Mouse (Mus musculus) kidney, embryonic 16.5 days (tissue): ENCODE data around the gene Slc41a3. TPM values are rescaled to one million over a fixed set of nuclear protein-coding genes. Genes with fewer than 3 reads are reported as not detected.

ENCODE experiments used
- ATAC-seq: fragments of 200-750 bp; cut with Nextera tagmentation; 2 replicates; pipeline ENCODE4 v1.8.0; 2017; ENCODE audit warnings: moderate TSS enrichment; ENCODE audit not compliant: low FRiP score, low TSS enrichment
- H3K27ac ChIP-seq: fragments of 300-500 bp; sonication (generic); 2 replicates; pipeline ENCODE4 v1.5.1; 2014; ENCODE audit warnings: low read length
- H3K27me3 ChIP-seq: fragments of 300-500 bp; sonication (generic); 2 replicates; pipeline ENCODE4 v1.6.1; 2014; ENCODE audit warnings: low read length, control low read depth, mixed read lengths; ENCODE audit not compliant: insufficient read depth
- H3K36me3 ChIP-seq: fragments of 300-500 bp; sonication (generic); 2 replicates; pipeline ENCODE4 v1.6.1; 2014; ENCODE audit warnings: low read length, control low read depth, mixed read lengths; ENCODE audit not compliant: insufficient read depth
- H3K4me1 ChIP-seq: fragments of 300-500 bp; sonication (generic); 2 replicates; pipeline ENCODE4 v1.6.1; 2014; ENCODE audit warnings: low read length, control low read depth, mixed read lengths; ENCODE audit not compliant: insufficient read depth
- H3K4me2 ChIP-seq: fragments of 300-500 bp; sonication (generic); replicated peaks from 2 replicates; pipeline ENCODE4 v1.6.1; 2014; ENCODE audit warnings: low read depth, low read length
- H3K4me3 ChIP-seq: fragments of 300-500 bp; sonication (generic); 2 replicates; pipeline ENCODE4 v1.5.1; 2014; ENCODE audit warnings: mild to moderate bottlenecking, low read length
- H3K9ac ChIP-seq: fragments of 300-500 bp; sonication (generic); replicated peaks from 2 replicates; pipeline ENCODE4 v1.6.1; 2014; ENCODE audit warnings: low read length
- H3K9me3 ChIP-seq: fragments of 300-500 bp; sonication (generic); 2 replicates; pipeline ENCODE4 v1.6.1; 2016; ENCODE audit warnings: low read length, control low read depth
- WGBS: fragments of 180-500 bp; shearing (Covaris S2); extraction: QIAGEN DNeasy Blood & Tissue Kit; methylation state at CpG from one replicate; pipeline ENCODE4 v1.1.7; 2014; 5-methylcytosine and 5-hydroxymethylcytosine counted together
- polyA plus RNA-seq: library from polyadenylated mRNA; unstranded; fragments of >200 nt; fragmentation: Nextera tagmentation; extraction: Ambion mirVana; gene quantifications from 2 replicates; pipeline ENCODE4 v1.2.1, GENCODE M21; 2015

Slc41a3 gene
- polyA plus RNA-seq: 6.7 and 7.2 TPM in 2 replicates

- H3K4me1 ChIP-seq: peaks cover 14% of the 10 kb centered on the region
- peak within 1 kb of the TSS; percentile 78 for H3K9ac ChIP-seq
- H3K27ac ChIP-seq: peak within 1 kb of the TSS; percentile 70; the same call in 1 of the 2 replicates
- H3K4me3 ChIP-seq: peak within 1 kb of the TSS; percentile 66
- peak; percentile 96 for ATAC-seq
- peak within 1 kb of the TSS; percentile 83 for H3K4me2 ChIP-seq
- no peaks in the 10 kb centered on the region for H3K27me3 ChIP-seq
- WGBS: 1% methylated on average over 49 of the region's 49 CpGs
- no peaks in the 10 kb centered on the region for H3K36me3 ChIP-seq
- H3K9me3 ChIP-seq: no peaks in the 10 kb centered on the region
Measured at GRCm38 (mm10) chr6:90604533-90605297, at the start of gene Slc41a3. Gene Slc41a3 (plus strand): TSS chr6:90604725.

- Histone ChIP-seq H3K4me3 (no peak overlapping the region), H3K27me3 (no peaks in the 10 kb centered on the region), H3K27ac (no peak overlapping the region), H3K36me3 (no peaks in the 10 kb centered on the region), H3K9ac (no peak overlapping the region), H3K9me3 (no peaks in the 10 kb centered on the region), H3K4me2 (no peak overlapping the region), H3K4me1 (no peaks in the 10 kb centered on the region)
- ATAC-seq: no peak
- 44% methylated on average over 2 of the region's 2 CpGs for WGBS
Measured at GRCm38 (mm10) chr6:90556534-90557058, 47.9 kb upstream of the Slc41a3 start.

- 90% methylated on average over 7 of the region's 7 CpGs for WGBS
- no peak for ATAC-seq
- H3K27ac ChIP-seq: no peak overlapping the region
Measured at GRCm38 (mm10) chr6:90557077-90557476, 47.4 kb upstream of the Slc41a3 start.

DNA sequence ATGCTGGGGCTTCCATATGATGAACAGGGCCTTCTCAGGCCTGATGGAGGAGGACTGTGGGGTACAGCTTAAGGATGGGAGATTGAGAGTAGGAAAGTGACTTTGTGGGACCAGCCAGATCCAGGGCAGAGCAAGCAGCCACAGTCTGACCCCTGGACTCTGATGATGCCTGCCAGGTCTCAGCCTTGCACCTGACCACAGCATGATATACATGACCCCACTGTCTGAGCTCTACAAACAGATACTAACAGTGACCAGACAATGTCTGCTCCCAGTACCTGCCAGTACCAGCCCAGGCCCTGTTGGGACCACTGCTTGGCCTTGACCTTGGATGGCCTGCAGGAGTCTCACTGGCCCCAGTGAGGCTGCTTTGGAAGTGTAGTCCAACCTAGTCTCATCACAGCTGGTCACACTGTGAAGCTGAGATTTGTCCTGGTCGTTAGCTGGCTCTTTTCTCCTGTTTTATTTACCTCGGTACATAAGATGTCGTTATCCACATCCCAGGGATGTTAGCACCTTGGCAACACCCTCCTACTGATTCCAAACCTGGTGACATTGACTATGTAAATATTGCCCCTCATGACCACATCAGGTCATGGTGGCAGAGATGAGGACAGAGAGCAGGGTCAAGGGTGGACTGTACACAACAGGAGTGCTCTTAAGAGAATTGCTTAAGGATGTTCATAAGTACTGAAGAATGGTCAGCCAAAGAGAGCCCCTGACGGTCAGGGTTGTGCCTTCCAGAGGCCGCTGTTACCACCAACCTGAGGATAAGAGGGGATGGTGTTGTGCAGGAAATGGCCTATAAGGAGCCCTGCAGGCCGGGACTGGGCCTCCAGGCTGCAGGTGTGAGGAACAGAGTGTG is 46.5 kb upstream of the Slc41a3 start:
- H3K4me1 ChIP-seq: no peaks in the 10 kb centered on the region
- ATAC-seq: no peak
- H3K4me2 ChIP-seq: no peak overlapping the region
- no peaks in the 10 kb centered on the region for H3K9me3 ChIP-seq
- no peak overlapping the region for H3K27ac ChIP-seq
- no peaks in the 10 kb centered on the region for H3K36me3 ChIP-seq
- 82% methylated on average over 6 of the region's 6 CpGs for WGBS
- no peak overlapping the region for H3K4me3 ChIP-seq
- no peak overlapping the region for H3K9ac ChIP-seq
- H3K27me3 ChIP-seq: no peaks in the 10 kb centered on the region

More at GRCm38 (mm10) chr6:90557077-90557476, 47.4 kb upstream of the Slc41a3 start:
- no peak overlapping the region for H3K4me2 ChIP-seq
- H3K9me3 ChIP-seq: no peaks in the 10 kb centered on the region
- H3K27me3 ChIP-seq: no peaks in the 10 kb centered on the region
- H3K4me1 ChIP-seq: no peaks in the 10 kb centered on the region
- H3K4me3 ChIP-seq: no peak overlapping the region
- H3K36me3 ChIP-seq: no peaks in the 10 kb centered on the region
- H3K9ac ChIP-seq: no peak overlapping the region

GRCm38 (mm10) chr6:90560390-90561058 is 44.0 kb upstream of the Slc41a3 start:
- Histone ChIP-seq H3K27me3 (no peaks in the 10 kb centered on the region), H3K9ac (no peak overlapping the region), H3K9me3 (no peaks in the 10 kb centered on the region), H3K4me1 (no peaks in the 10 kb centered on the region), H3K4me3 (no peak overlapping the region), H3K36me3 (no peaks in the 10 kb centered on the region), H3K27ac (no peak overlapping the region), H3K4me2 (no peak overlapping the region)
- no peak for ATAC-seq
- 73% methylated on average over 3 of the region's 3 CpGs for WGBS

GRCm38 (mm10) chr6:90561234-90561781 is 43.2 kb upstream of the Slc41a3 start:
- H3K4me2 ChIP-seq: no peak overlapping the region
- 33% methylated on average over 2 of the region's 2 CpGs for WGBS
- ATAC-seq: 0 out of 2 replicates have a peak, but pooled peaks have one; percentile 22

DNA sequence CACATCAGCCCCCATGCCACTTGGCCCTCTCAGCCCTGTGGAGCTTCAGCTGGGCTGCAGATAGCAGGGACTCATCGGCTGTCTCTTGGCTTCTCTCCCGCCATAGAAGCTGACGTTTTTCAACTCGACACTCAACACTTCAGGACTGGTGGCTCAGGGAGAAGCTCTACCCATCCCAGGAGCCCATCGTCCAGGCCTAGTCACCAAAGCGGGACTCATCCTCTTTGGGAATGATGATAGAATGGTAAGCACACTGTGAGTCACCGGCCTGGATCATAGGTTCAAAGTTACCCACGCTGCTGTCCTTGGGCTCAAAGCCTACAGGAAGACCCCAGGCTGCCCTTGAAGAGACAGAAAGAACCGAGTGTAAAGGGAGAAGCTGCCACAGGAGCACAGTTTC is 40.3 kb upstream of the Slc41a3 start:
- WGBS: 79% methylated on average over 9 of the region's 9 CpGs
- H3K36me3 ChIP-seq: no peaks in the 10 kb centered on the region

More at GRCm38 (mm10) chr6:90561234-90561781, 43.2 kb upstream of the Slc41a3 start:
- Histone ChIP-seq H3K27ac (no peak overlapping the region), H3K27me3 (no peaks in the 10 kb centered on the region), H3K4me3 (no peak overlapping the region), H3K9me3 (no peaks in the 10 kb centered on the region), H3K4me1 (no peaks in the 10 kb centered on the region), H3K36me3 (no peaks in the 10 kb centered on the region), H3K9ac (no peak overlapping the region)

GRCm38 (mm10) chr6:90565357-90566215 is 38.9 kb upstream of the Slc41a3 start:
- Histone ChIP-seq H3K4me3 (no peak overlapping the region), H3K27ac (no peak overlapping the region), H3K4me1 (peaks cover 6% of the 10 kb centered on the region), H3K36me3 (no peaks in the 10 kb centered on the region), H3K4me2 (no peak overlapping the region), H3K9me3 (no peaks in the 10 kb centered on the region), H3K9ac (no peak overlapping the region), H3K27me3 (no peaks in the 10 kb centered on the region)
- 43% methylated on average over 13 of the region's 13 CpGs for WGBS
- ATAC-seq: no peak

More for the DNA sequence above, 40.3 kb upstream of the Slc41a3 start:
- Histone ChIP-seq H3K27me3 (no peaks in the 10 kb centered on the region), H3K27ac (no peak overlapping the region), H3K4me2 (no peak overlapping the region), H3K9ac (no peak overlapping the region), H3K9me3 (no peaks in the 10 kb centered on the region), H3K4me3 (no peak overlapping the region), H3K4me1 (no peaks in the 10 kb centered on the region)
- ATAC-seq: no peak
